Mouse (Mus musculus) MEL (cell line): ENCODE data around the gene Gm20662.

Experiments
- CHD1 ChIP-seq: IDR thresholded peaks from 2 replicates; pipeline ENCODE4 v1.6.1; 2012; ENCODE audit warnings: low read depth, mild to moderate bottlenecking, inconsistent platforms, low read length, improper control_type of control experiment
- CTCF ChIP-seq, 3 experiments: IDR thresholded peaks in 2 of 3; conservative IDR thresholded peaks in 1 of 3; 2 replicates each; pipeline ENCODE4 v1.5.1; 2011 to 2012; ENCODE audit warnings: low read length in 3 of 3, low read depth in 2 of 3, mild to moderate bottlenecking in 2 of 3, improper control_type of control experiment in 1 of 3, inconsistent platforms in 1 of 3, mixed read lengths in 1 of 3, moderate library complexity in 1 of 3; ENCODE audit not compliant: control insufficient read depth in 1 of 3, insufficient read depth in 1 of 3, poor library complexity in 1 of 3, severe bottlenecking in 1 of 3
- EP300 ChIP-seq, 2 experiments: IDR thresholded peaks; 2 replicates each; pipeline ENCODE4 v1.6.1; 2011; ENCODE audit warnings: improper control_type of control experiment in 2 of 2, low read length in 2 of 2, low read depth in 1 of 2, mild to moderate bottlenecking in 1 of 2
- GATA1 ChIP-seq: IDR thresholded peaks from 2 replicates; pipeline ENCODE4 v1.6.1; 2011; ENCODE audit warnings: low read depth, low read length, improper control_type of control experiment
- MXI1 ChIP-seq: IDR thresholded peaks from 2 replicates; pipeline ENCODE4 v1.6.1; 2011; ENCODE audit warnings: mild to moderate bottlenecking, low read depth, low read length, improper control_type of control experiment
- MYC ChIP-seq: IDR thresholded peaks from 2 replicates; pipeline ENCODE4 v1.6.1; 2011; ENCODE audit warnings: low read depth, mild to moderate bottlenecking, low read length, improper control_type of control experiment, moderate library complexity
- POLR2A ChIP-seq, 2 experiments: IDR thresholded peaks; 2 replicates each; pipeline ENCODE4 v1.6.1; 2011 to 2012; ENCODE audit warnings: low read length in 2 of 2, mild to moderate bottlenecking in 2 of 2, control low read depth in 1 of 2, improper control_type of control experiment in 1 of 2, low read depth in 1 of 2, moderate library complexity in 1 of 2; ENCODE audit not compliant: control insufficient read depth in 1 of 2, insufficient read depth in 1 of 2, poor library complexity in 1 of 2
- POLR2AphosphoS2 ChIP-seq: IDR thresholded peaks from 2 replicates; pipeline ENCODE4 v1.6.1; 2011; ENCODE audit warnings: low read length, improper control_type of control experiment
- SMC3 ChIP-seq: IDR thresholded peaks from 2 replicates; pipeline ENCODE4 v1.6.1; 2011; ENCODE audit warnings: low read depth, low read length, improper control_type of control experiment
- TCF12 ChIP-seq: IDR thresholded peaks from 2 replicates; pipeline ENCODE4 v1.6.1; 2014; ENCODE audit warnings: low read depth, mild to moderate bottlenecking, inconsistent platforms, low read length, improper control_type of control experiment, moderate library complexity
- USF2 ChIP-seq, 2 experiments: IDR thresholded peaks; 2 replicates each; pipeline ENCODE4 v1.6.1; 2011 to 2012; ENCODE audit warnings: improper control_type of control experiment in 2 of 2, low read length in 2 of 2, borderline replicate concordance in 1 of 2, inconsistent platforms in 1 of 2, low read depth in 1 of 2, mild to moderate bottlenecking in 1 of 2; ENCODE audit not compliant: insufficient read depth in 1 of 2
- ZKSCAN1 ChIP-seq: IDR thresholded peaks from 2 replicates; pipeline ENCODE4 v1.6.1; 2012; ENCODE audit warnings: low read depth, mild to moderate bottlenecking, inconsistent platforms, low read length, improper control_type of control experiment, moderate library complexity

DNA sequence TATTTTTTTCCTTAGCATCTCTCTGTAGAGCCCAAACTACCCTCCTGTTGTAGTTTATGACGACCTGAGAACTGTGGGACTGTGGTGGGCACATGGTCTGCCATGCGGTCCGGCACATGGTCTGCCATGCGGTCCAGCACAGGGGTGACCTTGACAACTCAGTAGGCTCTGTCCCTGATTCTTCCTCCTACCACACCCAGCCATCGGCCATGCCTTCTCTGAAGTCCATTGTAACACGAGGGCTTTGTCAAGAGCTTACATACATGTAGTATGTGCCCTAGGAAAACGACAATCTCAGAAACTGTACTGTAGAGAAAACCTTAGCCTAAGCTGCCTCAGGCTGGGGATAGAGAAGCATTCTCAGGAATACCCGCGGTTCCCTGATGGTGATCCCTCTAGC lies 31.5 kb upstream of the Gm20662 start:
- TF ChIP-seq MYC (0 out of 2 replicates have a peak, but pooled peaks have one; percentile 32), GATA1 (no peak), CHD1 (no peak), MXI1 (no peak), USF2 (IDR thresholded peaks at IDR 0.05; ENCODE audit: borderline replicate concordance in 1 of 2, insufficient read depth in 1 of 2, low read depth in 1 of 2, low read length in 2 of 2) (no peak), CTCF (IDR thresholded peaks at IDR 0.05 in 2 of 3, conservative IDR thresholded peaks at IDR 0.05 in 1 of 3; ENCODE audit: control insufficient read depth in 1 of 3, insufficient read depth in 1 of 3, low read depth in 2 of 3, low read length in 3 of 3, poor library complexity in 1 of 3, severe bottlenecking in 1 of 3) (no peak), ZKSCAN1 (no peak), POLR2AphosphoS2 (no peak), POLR2A (IDR thresholded peaks at IDR 0.05; ENCODE audit: control insufficient read depth in 1 of 2, insufficient read depth in 1 of 2, low read depth in 1 of 2, low read length in 2 of 2, poor library complexity in 1 of 2) (no peak), EP300 (IDR thresholded peaks at IDR 0.05; ENCODE audit: low read depth in 1 of 2, low read length in 2 of 2) (no peak), SMC3 (no peak), TCF12 (no peak)
